Mouse (Mus musculus) cerebellum, adult 2 months (tissue): ENCODE measurements around the gene Asb1.

Experiments
- CTCF ChIP-seq: fragments of 200-500 bp; IDR thresholded peaks from 2 replicates; pipeline ENCODE4 v1.5.1; 2011; ENCODE audit warnings: low read depth, mild to moderate bottlenecking, control low read depth, low read length, moderate library complexity, borderline replicate concordance; ENCODE audit not compliant: insufficient read depth
- POLR2A ChIP-seq: fragments of 200-500 bp; IDR thresholded peaks from 2 replicates; pipeline ENCODE4 v1.6.1; 2011; ENCODE audit warnings: low read length, control low read depth, borderline replicate concordance; ENCODE audit not compliant: insufficient read depth

GRCm38 (mm10) chr1:91541042-91541592 is 773 bp downstream of the Asb1 start:
- TF ChIP-seq CTCF: no peak
- TF ChIP-seq POLR2A: no peak
